Mouse (Mus musculus) heart, adult 2 months (tissue): Measurements from ENCODE around the gene Acin1.

Experiments
- EP300 ChIP-seq: fragments of 200-500 bp; IDR thresholded peaks from 2 replicates; pipeline ENCODE4 v1.6.1; 2011; ENCODE audit warnings: low read depth, low read length, control low read depth; ENCODE audit not compliant: insufficient read depth
- POLR2A ChIP-seq: fragments of 200-500 bp; IDR thresholded peaks from 2 replicates; pipeline ENCODE4 v1.6.1; 2011; ENCODE audit warnings: mild to moderate bottlenecking, low read depth, low read length, control low read depth; ENCODE audit not compliant: insufficient read depth

GRCm38 (mm10) chr14:54640121-54640520, 46.6 kb downstream of the Acin1 start:
- no peak for TF ChIP-seq POLR2A
- TF ChIP-seq EP300: no peak
